Mouse (Mus musculus): ENCODE results near the gene Gpsm1. TPM values are rescaled to one million over a fixed set of nuclear protein-coding genes. Genes with fewer than 3 reads are reported as not detected.

Gene Gpsm1
- 16.6 and 20.5 TPM in 2 replicates for polyA plus RNA-seq (2012; rRNA removed)

GRCm38 (mm10) chr2:26315072-26315924 is at the start of gene Gpsm1:
Gene Gpsm1 (plus strand): TSS chr2:26315515.
- Histone ChIP-seq H3K4me1 (ENCODE audit: control insufficient read depth, insufficient read depth, low read length) (peaks cover 19% of the 10 kb centered on the region), H3K36me3 (ENCODE audit: control insufficient read depth, insufficient read depth, low read length) (no peaks in the 10 kb centered on the region), H3K27me3 (ENCODE audit: control insufficient read depth, insufficient read depth, low read length) (no peaks in the 10 kb centered on the region), H3K27ac (ENCODE audit: control insufficient read depth, insufficient read depth, low read depth, low read length) (peak within 1 kb of the TSS; percentile 93), H3K4me3 (ENCODE audit: control insufficient read depth, low read depth, low read length) (peak within 1 kb of the TSS; percentile 84)
- TF ChIP-seq CTCF (IDR thresholded peaks at IDR 0.05; ENCODE audit: control insufficient read depth, insufficient read depth, insufficient replicate concordance, low read depth, low read length) (no peak), POLR2A (IDR thresholded peaks at IDR 0.05; ENCODE audit: control insufficient read depth, low read depth, low read length) (peak; percentile 59)

GRCm38 (mm10) chr2:26266066-26266742 is 49.1 kb upstream of the Gpsm1 start:
- no peaks in the 10 kb centered on the region for H3K4me1 ChIP-seq (ENCODE audit: control insufficient read depth, insufficient read depth, low read length)
- H3K27me3 ChIP-seq (ENCODE audit: control insufficient read depth, insufficient read depth, low read length), result no peaks in the 10 kb centered on the region
- H3K36me3 ChIP-seq (ENCODE audit: control insufficient read depth, insufficient read depth, low read length), result no peaks in the 10 kb centered on the region
- H3K27ac ChIP-seq (ENCODE audit: control insufficient read depth, insufficient read depth, low read depth, low read length), result no peak overlapping the region
- H3K4me3 ChIP-seq (ENCODE audit: control insufficient read depth, low read depth, low read length), result no peak overlapping the region
- TF ChIP-seq CTCF (IDR thresholded peaks at IDR 0.05; ENCODE audit: control insufficient read depth, insufficient read depth, insufficient replicate concordance, low read depth, low read length), result no peak

GRCm38 (mm10) chr2:26268216-26268615 is 47.1 kb upstream of the Gpsm1 start:
- Histone ChIP-seq H3K27ac (ENCODE audit: control insufficient read depth, insufficient read depth, low read depth, low read length) (no peak overlapping the region), H3K27me3 (ENCODE audit: control insufficient read depth, insufficient read depth, low read length) (no peaks in the 10 kb centered on the region), H3K36me3 (ENCODE audit: control insufficient read depth, insufficient read depth, low read length) (no peaks in the 10 kb centered on the region), H3K4me3 (ENCODE audit: control insufficient read depth, low read depth, low read length) (no peak overlapping the region), H3K4me1 (ENCODE audit: control insufficient read depth, insufficient read depth, low read length) (no peaks in the 10 kb centered on the region)
- TF ChIP-seq POLR2A (IDR thresholded peaks at IDR 0.05; ENCODE audit: control insufficient read depth, low read depth, low read length), result no peak
- TF ChIP-seq CTCF (IDR thresholded peaks at IDR 0.05; ENCODE audit: control insufficient read depth, insufficient read depth, insufficient replicate concordance, low read depth, low read length), result no peak

- Histone ChIP-seq H3K27ac (ENCODE audit: control insufficient read depth, insufficient read depth, low read depth, low read length) (no peak overlapping the region), H3K4me3 (ENCODE audit: control insufficient read depth, low read depth, low read length) (no peak overlapping the region), H3K36me3 (ENCODE audit: control insufficient read depth, insufficient read depth, low read length) (no peaks in the 10 kb centered on the region), H3K4me1 (ENCODE audit: control insufficient read depth, insufficient read depth, low read length) (peaks cover 2% of the 10 kb centered on the region; the same call in 1 of the 2 replicates), H3K27me3 (ENCODE audit: control insufficient read depth, insufficient read depth, low read length) (no peaks in the 10 kb centered on the region)
- TF ChIP-seq POLR2A (IDR thresholded peaks at IDR 0.05; ENCODE audit: control insufficient read depth, low read depth, low read length) (no peak), CTCF (IDR thresholded peaks at IDR 0.05; ENCODE audit: control insufficient read depth, insufficient read depth, insufficient replicate concordance, low read depth, low read length) (peak; percentile 52; the same call in 1 of the 2 replicates)
Observed at GRCm38 (mm10) chr2:26273611-26274010, 41.7 kb upstream of the Gpsm1 start.

- Histone ChIP-seq H3K27me3 (ENCODE audit: control insufficient read depth, insufficient read depth, low read length) (no peaks in the 10 kb centered on the region), H3K4me3 (ENCODE audit: control insufficient read depth, low read depth, low read length) (no peak overlapping the region), H3K27ac (ENCODE audit: control insufficient read depth, insufficient read depth, low read depth, low read length) (no peak overlapping the region), H3K4me1 (ENCODE audit: control insufficient read depth, insufficient read depth, low read length) (peaks cover 2% of the 10 kb centered on the region; the same call in 1 of the 2 replicates), H3K36me3 (ENCODE audit: control insufficient read depth, insufficient read depth, low read length) (no peaks in the 10 kb centered on the region)
- TF ChIP-seq CTCF (IDR thresholded peaks at IDR 0.05; ENCODE audit: control insufficient read depth, insufficient read depth, insufficient replicate concordance, low read depth, low read length), result no peak
- no peak for TF ChIP-seq POLR2A (IDR thresholded peaks at IDR 0.05; ENCODE audit: control insufficient read depth, low read depth, low read length)
Observed at GRCm38 (mm10) chr2:26279712-26280111, 35.6 kb upstream of the Gpsm1 start.

- H3K4me3 ChIP-seq (ENCODE audit: control insufficient read depth, low read depth, low read length), result no peak overlapping the region
- TF ChIP-seq POLR2A (IDR thresholded peaks at IDR 0.05; ENCODE audit: control insufficient read depth, low read depth, low read length) (no peak), CTCF (IDR thresholded peaks at IDR 0.05; ENCODE audit: control insufficient read depth, insufficient read depth, insufficient replicate concordance, low read depth, low read length) (no peak)
- H3K27ac ChIP-seq (ENCODE audit: control insufficient read depth, insufficient read depth, low read depth, low read length), result peak overlapping the region; percentile 57; the same call in 1 of the 2 replicates
- peaks cover 2% of the 10 kb centered on the region; the same call in 1 of the 2 replicates for H3K4me1 ChIP-seq (ENCODE audit: control insufficient read depth, insufficient read depth, low read length)
- H3K36me3 ChIP-seq (ENCODE audit: control insufficient read depth, insufficient read depth, low read length), result no peaks in the 10 kb centered on the region
- no peaks in the 10 kb centered on the region for H3K27me3 ChIP-seq (ENCODE audit: control insufficient read depth, insufficient read depth, low read length)
Observed at GRCm38 (mm10) chr2:26280594-26280993, 34.7 kb upstream of the Gpsm1 start.

GRCm38 (mm10) chr2:26285804-26286203 is 29.5 kb upstream of the Gpsm1 start:
- Histone ChIP-seq H3K36me3 (ENCODE audit: control insufficient read depth, insufficient read depth, low read length) (no peaks in the 10 kb centered on the region), H3K27me3 (ENCODE audit: control insufficient read depth, insufficient read depth, low read length) (no peaks in the 10 kb centered on the region), H3K27ac (ENCODE audit: control insufficient read depth, insufficient read depth, low read depth, low read length) (no peak overlapping the region), H3K4me1 (ENCODE audit: control insufficient read depth, insufficient read depth, low read length) (no peaks in the 10 kb centered on the region), H3K4me3 (ENCODE audit: control insufficient read depth, low read depth, low read length) (no peak overlapping the region)
- TF ChIP-seq CTCF (IDR thresholded peaks at IDR 0.05; ENCODE audit: control insufficient read depth, insufficient read depth, insufficient replicate concordance, low read depth, low read length) (no peak), POLR2A (IDR thresholded peaks at IDR 0.05; ENCODE audit: control insufficient read depth, low read depth, low read length) (no peak)

Data from testis, adult 2 months (tissue).